Mouse (Mus musculus): ENCODE results near the gene Zik1. TPM values are rescaled to one million over a fixed set of nuclear protein-coding genes. Genes with fewer than 3 reads are reported as not detected.

Gene Zik1
- total RNA-seq (2021), result 10 to 100 TPM; 15.6 to 15.8 TPM

- peak; percentile 59 to 69 for DNase-seq (ENCODE audit: extremely low spot score in 1 of 2, low spot score in 1 of 2)
Observed at GRCm38 (mm10) chr7:10494786-10495521, at the start of gene Zik1. TSS of gene Zik1 (minus strand) at chr7:10495394.

GRCm38 (mm10) chr7:10495578-10495977 is 384 bp upstream of the Zik1 start:
- no peak for DNase-seq (ENCODE audit: extremely low spot score in 1 of 2, low spot score in 1 of 2)

- DNase-seq (ENCODE audit: extremely low spot score in 1 of 2, low spot score in 1 of 2), result peak; percentile 4 to 13
Observed at GRCm38 (mm10) chr7:10480588-10481233, 14.5 kb downstream of the Zik1 start.

GRCm38 (mm10) chr7:10479813-10480212 is 15.4 kb downstream of the Zik1 start:
- no peak for DNase-seq (ENCODE audit: extremely low spot score in 1 of 2, low spot score in 1 of 2)

- DNase-seq (ENCODE audit: extremely low spot score in 1 of 2, low spot score in 1 of 2), result no peak
Observed at GRCm38 (mm10) chr7:10458166-10458565, 37.0 kb downstream of the Zik1 start.

GRCm38 (mm10) chr7:10443031-10443430 is 52.2 kb downstream of the Zik1 start, which contains the start of gene Vmn1r67:
TSS of gene Vmn1r67 (plus strand) at chr7:10443331.
- DNase-seq (ENCODE audit: extremely low spot score in 1 of 2, low spot score in 1 of 2), result no peak

Other genes with a start within 250 kb of the Zik1 start
- gene Vmn1r66, start 217.4 kb downstream of the Zik1 start, total RNA-seq (2021), result not detected
- not detected for gene Vmn1r67, start 52.1 kb downstream of the Zik1 start, total RNA-seq (2021)
- gene Vmn1r68, start 63.1 kb upstream of the Zik1 start, total RNA-seq (2021), result not detected
- not detected for gene Vmn1r69, start 118.3 kb upstream of the Zik1 start, total RNA-seq (2021)
- not detected for gene Vmn1r70, start 136.1 kb upstream of the Zik1 start, total RNA-seq (2021)
- gene Nlrp4b, start 192.4 kb upstream of the Zik1 start, total RNA-seq (2021), result not detected